Mouse (Mus musculus) lung, adult 2 months (tissue): Measurements from ENCODE around the gene Ptpn13.

Source experiments
- CTCF ChIP-seq: fragments of 200-500 bp; IDR thresholded peaks from 2 replicates; pipeline ENCODE4 v1.5.1; 2011; ENCODE audit warnings: mild to moderate bottlenecking, low read length, control low read depth; ENCODE audit not compliant: insufficient read depth
- POLR2A ChIP-seq: fragments of 200-500 bp; IDR thresholded peaks from 2 replicates; pipeline ENCODE4 v1.6.1; 2011; ENCODE audit warnings: low read depth, mild to moderate bottlenecking, control low read depth, low read length, borderline replicate concordance; ENCODE audit errors: extremely low read depth

DNA sequence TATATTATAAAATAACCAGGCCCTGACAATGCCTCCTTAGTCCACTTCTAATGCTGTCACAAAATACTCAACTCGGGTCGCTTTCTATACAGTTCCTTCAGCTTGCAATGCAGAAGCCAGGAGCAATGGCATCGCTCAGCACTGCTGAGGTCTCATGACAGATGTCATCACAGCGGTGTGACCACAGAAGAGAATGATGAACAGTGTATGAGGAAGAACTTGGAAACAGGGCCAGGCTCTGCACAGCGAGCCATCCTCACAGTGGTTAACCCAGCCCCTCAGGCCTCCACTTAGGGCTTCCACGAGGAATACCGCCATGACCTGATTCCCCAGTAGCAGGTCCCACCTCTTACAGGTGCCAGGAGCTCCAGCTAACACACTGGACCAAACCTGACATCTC lies 189.4 kb downstream of the Ptpn13 start:
- TF ChIP-seq POLR2A (no peak), CTCF (no peak)
